Mouse (Mus musculus): ENCODE data around the gene Flywch1. TPM values are rescaled to one million over a fixed set of nuclear protein-coding genes. Genes with fewer than 3 reads are reported as not detected.
A peak's percentile ranks its signal among the peaks of the same experiment; 100 is the strongest.
"Not testable (repeated sequence)": the region's sequence is repeated elsewhere in the genome, so short reads cannot be mapped to it uniquely, and the experiment has no call there.

The Flywch1 gene
- total RNA-seq, 2 experiments from 2014 or later = 173 to 185 TPM

GRCm38 (mm10) chr17:23785561-23786471, 14.4 kb upstream of the Flywch1 start, which contains the start of gene Flywch2:
Gene Flywch2, minus strand, starts transcription at chr17:23786081.
- peak; percentile 90 to 94 for DNase-seq (ENCODE audit: low spot score in 2 of 2)
- intact Hi-C loops (cut with DNase I) = no loop called here

DNA sequence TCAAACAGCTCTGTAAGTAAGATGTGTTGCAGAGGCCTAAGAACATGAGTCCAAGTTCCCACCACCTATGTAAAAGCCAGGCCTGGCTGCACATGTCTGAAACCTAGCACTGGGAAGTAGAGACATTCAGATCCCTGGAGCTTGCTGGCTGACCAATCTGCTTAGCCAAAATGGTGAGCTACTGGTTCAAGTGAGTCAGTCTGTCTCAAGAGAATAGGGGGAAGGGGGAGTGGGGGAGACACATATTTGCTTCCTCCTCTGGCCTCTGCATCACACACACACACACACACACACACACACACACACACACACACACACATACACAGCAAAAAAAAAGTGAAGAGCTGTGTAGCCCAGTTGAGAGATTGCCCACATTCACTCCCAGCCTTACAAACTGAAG, 11.9 kb upstream of the Flywch1 start:
- DNase-seq (ENCODE audit: low spot score in 2 of 2) = no peak
- intact Hi-C loops (cut with DNase I) = no loop called here

GRCm38 (mm10) chr17:23778447-23778846, 7.0 kb upstream of the Flywch1 start:
- intact Hi-C loops (cut with DNase I) = loop anchor here (10.0 kb wide), 1 partner anchor 186 kb away; no protein-coding TSS in a partner anchor
- no peak for DNase-seq (ENCODE audit: low spot score in 2 of 2)

GRCm38 (mm10) chr17:23777141-23777540, 5.7 kb upstream of the Flywch1 start:
- intact Hi-C loops (cut with DNase I) = loop anchor here (10.0 kb wide), 1 partner anchor 188 kb away; no protein-coding TSS in a partner anchor
- no peak for DNase-seq (ENCODE audit: low spot score in 2 of 2)

- no peak for DNase-seq (ENCODE audit: low spot score in 2 of 2)
- intact Hi-C loops (cut with DNase I) = loop anchor here (10.0 kb wide), 1 partner anchor 189 kb away; no protein-coding TSS in a partner anchor
These were observed 4.8 kb upstream of the Flywch1 start for GRCm38 (mm10) chr17:23776216-23776615.

DNA sequence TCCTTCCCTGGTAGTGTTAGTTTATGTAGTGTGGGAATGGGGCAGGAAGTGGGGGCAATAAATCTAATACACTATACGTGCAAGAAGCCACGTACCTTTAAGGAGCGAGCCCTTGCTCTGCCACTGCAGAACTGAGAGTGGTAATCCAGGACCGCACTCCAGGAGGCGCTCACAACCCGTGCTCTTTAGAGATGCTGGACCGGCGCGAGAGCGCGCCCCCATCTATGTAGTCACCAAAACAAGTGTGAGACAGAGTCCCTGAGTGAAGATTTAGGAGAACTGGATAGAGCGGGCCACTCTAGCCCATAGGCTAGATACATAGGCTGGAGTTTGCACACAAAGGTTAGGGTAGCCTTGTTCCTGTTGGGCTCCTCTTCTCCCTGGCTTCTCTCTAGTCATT, 2.7 kb upstream of the Flywch1 start:
- intact Hi-C loops (cut with DNase I) = loop anchor here (5.0 to 10.0 kb wide), 2 partner anchors 68 to 191 kb away; partner anchors contain the start of genes Prss32 and Prss41
- peak; percentile 82 to 88 for DNase-seq (ENCODE audit: low spot score in 2 of 2)

DNA sequence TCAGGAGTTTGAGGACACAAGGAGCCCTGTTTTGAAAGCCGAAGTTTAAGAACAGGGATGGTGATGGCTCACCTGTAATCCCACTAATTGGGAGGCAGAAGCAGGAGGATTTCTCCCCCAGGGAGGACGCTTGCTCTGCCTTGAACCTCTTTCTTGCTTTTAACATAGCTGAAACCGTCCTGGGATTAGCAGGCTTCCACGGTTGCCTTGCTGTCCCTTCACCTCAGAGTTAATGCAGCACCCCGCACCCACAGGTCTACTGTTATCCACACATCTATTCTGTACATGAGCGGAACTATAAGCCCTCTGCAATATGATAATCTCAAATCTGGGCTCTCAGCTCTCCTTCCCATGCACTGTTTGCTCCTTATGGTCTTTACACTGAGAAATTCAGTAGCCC, 2.3 kb upstream of the Flywch1 start:
- intact Hi-C loops (cut with DNase I) = loop anchor here (5.0 to 10.0 kb wide), 2 partner anchors 69 to 191 kb away; partner anchors contain the start of genes Prss32 and Prss41

GRCm38 (mm10) chr17:23772219-23772556, 786 bp upstream of the Flywch1 start:
- intact Hi-C loops (cut with DNase I) = loop anchor here (5.0 to 10.0 kb wide), 2 partner anchors 70 to 193 kb away; partner anchors contain the start of genes Prss32 and Prss41
- not testable (repeated sequence) for DNase-seq (ENCODE audit: low spot score in 2 of 2)

More for the DNA sequence above, 2.3 kb upstream of the Flywch1 start:
- no peak for DNase-seq (ENCODE audit: low spot score in 2 of 2)

GRCm38 (mm10) chr17:23770896-23771283, 512 bp downstream of the Flywch1 start:
- DNase-seq (ENCODE audit: low spot score in 2 of 2) = no peak
- intact Hi-C loops (cut with DNase I) = loop anchor here (2.0 to 10.0 kb wide), 3 partner anchors 32 to 194 kb away; partner anchors contain the start of genes Prss32 and Prss41

DNA sequence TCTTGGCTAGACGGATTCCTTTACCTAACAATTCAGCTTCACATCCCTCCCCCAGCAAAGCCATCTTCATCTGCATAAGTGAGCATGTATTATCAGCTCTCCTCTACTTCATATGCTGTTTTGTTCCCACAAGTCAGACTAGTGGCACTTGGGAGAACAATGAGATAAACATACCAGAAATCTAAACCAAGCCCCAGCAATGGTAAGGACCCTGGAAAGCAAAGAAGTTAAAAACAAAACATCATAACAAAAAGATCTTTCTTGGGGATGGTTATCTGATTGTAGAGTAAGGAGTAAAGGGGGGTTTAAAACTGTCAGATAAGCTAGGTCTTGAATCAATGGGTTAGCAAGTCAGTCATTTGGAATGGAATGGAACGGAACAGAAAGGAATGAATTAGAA, 909 bp downstream of the Flywch1 start:
- intact Hi-C loops (cut with DNase I) = loop anchor here (2.0 to 10.0 kb wide), 3 partner anchors 32 to 194 kb away; partner anchors contain the start of genes Prss32 and Prss41
- no peak for DNase-seq (ENCODE audit: low spot score in 2 of 2)

DNA sequence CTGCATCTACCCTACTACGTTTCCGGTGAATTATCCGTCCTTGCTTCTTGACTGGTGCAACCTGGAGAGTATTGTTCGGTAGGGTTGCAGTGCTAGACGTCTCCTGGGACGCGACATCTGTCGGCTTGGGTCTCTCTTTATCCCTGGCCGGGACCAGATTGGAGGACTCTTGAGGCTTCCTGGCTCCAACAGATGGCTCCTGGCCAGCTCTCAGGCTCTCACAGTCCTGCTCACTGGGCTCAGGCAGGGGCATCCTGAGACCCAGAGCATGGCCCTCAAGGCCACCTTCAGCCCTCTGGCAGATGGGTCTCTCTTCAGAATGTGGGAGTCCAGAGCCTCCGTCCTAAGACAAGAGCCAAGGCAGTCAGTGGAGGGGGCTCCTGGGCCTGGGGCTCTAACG, 8.4 kb downstream of the Flywch1 start:
- DNase-seq (ENCODE audit: low spot score in 2 of 2) = no peak
- intact Hi-C loops (cut with DNase I) = loop anchor here (5.0 kb wide), 1 partner anchor 54 kb away; no protein-coding TSS in a partner anchor

GRCm38 (mm10) chr17:23761155-23761554, 10.2 kb downstream of the Flywch1 start:
- intact Hi-C loops (cut with DNase I) = loop anchor here (5.0 kb wide), 1 partner anchor 56 kb away; no protein-coding TSS in a partner anchor
- DNase-seq (ENCODE audit: low spot score in 2 of 2) = no peak

DNA sequence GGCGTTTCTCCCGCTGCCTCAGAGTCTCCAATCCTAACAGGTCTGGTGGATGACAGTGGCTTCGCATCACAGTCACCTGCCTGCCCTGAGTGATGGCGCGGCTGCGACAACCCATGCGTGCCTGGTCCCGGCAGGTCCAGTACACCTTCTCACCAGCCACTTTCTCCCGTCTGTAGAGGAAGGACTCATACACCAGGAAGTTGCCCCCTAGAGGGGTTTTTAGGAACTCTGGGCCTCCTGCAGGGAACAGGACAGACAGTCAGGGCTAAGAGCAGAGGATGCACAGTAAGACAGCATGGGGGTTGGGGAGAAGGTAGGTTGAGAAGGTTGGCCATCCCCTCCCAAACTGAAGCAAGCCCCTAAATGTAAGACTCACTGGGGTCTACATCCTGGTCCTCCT, 11.2 kb downstream of the Flywch1 start:
- no peak for DNase-seq (ENCODE audit: low spot score in 2 of 2)
- intact Hi-C loops (cut with DNase I) = loop anchor here (5.0 kb wide), 1 partner anchor 57 kb away; no protein-coding TSS in a partner anchor

- intact Hi-C loops (cut with DNase I) = no loop called here
- no peak for DNase-seq (ENCODE audit: low spot score in 2 of 2)
These were observed 12.6 kb downstream of the Flywch1 start for GRCm38 (mm10) chr17:23758801-23759200.

- no peak for DNase-seq (ENCODE audit: low spot score in 2 of 2)
- intact Hi-C loops (cut with DNase I) = no loop called here
These were observed 13.8 kb downstream of the Flywch1 start for GRCm38 (mm10) chr17:23757581-23757980.

GRCm38 (mm10) chr17:23755689-23756088, 15.7 kb downstream of the Flywch1 start:
- intact Hi-C loops (cut with DNase I) = no loop called here
- no peak for DNase-seq (ENCODE audit: low spot score in 2 of 2)

- no peak for DNase-seq (ENCODE audit: low spot score in 2 of 2)
- intact Hi-C loops (cut with DNase I) = no loop called here
These were observed 21.8 kb downstream of the Flywch1 start for GRCm38 (mm10) chr17:23749400-23750191.

- peak; percentile 74 to 77 for DNase-seq (ENCODE audit: low spot score in 2 of 2)
- intact Hi-C loops (cut with DNase I) = no loop called here
These were observed 22.6 kb downstream of the Flywch1 start for GRCm38 (mm10) chr17:23748631-23749391.

GRCm38 (mm10) chr17:23748026-23748425, 23.4 kb downstream of the Flywch1 start:
- DNase-seq (ENCODE audit: low spot score in 2 of 2) = no peak
- intact Hi-C loops (cut with DNase I) = no loop called here
